Mouse (Mus musculus): Measurements from ENCODE around the gene Trpv4.

Trpv4 gene

GRCm38 (mm10) chr5:114658255-114658654 is at the start of gene Trpv4:
Gene Trpv4 (minus strand): TSS chr5:114658421.
- peak; percentile 61 to 83 for DNase-seq

- peak; percentile 96 for DNase-seq
Measured at GRCm38 (mm10) chr5:114707265-114708068, 49.2 kb upstream of the Trpv4 start, which contains the start of gene Tchp. Gene Tchp (plus strand): TSS chr5:114707760.

- DNase-seq = no peak
Measured at GRCm38 (mm10) chr5:114702403-114703392, 44.5 kb upstream of the Trpv4 start.

GRCm38 (mm10) chr5:114699015-114699414 is 40.8 kb upstream of the Trpv4 start:
- DNase-seq = peak in 1 of 2 experiments; percentile 27

GRCm38 (mm10) chr5:114698044-114698746 is 40.0 kb upstream of the Trpv4 start:
- no peak for DNase-seq

GRCm38 (mm10) chr5:114696939-114697338 is 38.7 kb upstream of the Trpv4 start:
- DNase-seq = no peak

GRCm38 (mm10) chr5:114695775-114696174 is 37.6 kb upstream of the Trpv4 start:
- DNase-seq = no peak

GRCm38 (mm10) chr5:114690633-114691567 is 32.7 kb upstream of the Trpv4 start, which contains the start of gene Gltp:
Gene Gltp (minus strand): TSS chr5:114690984.
- peak; percentile 93 to 97 for DNase-seq

- DNase-seq = peak; percentile 68 to 89
Measured at GRCm38 (mm10) chr5:114689700-114690366, 31.6 kb upstream of the Trpv4 start.

GRCm38 (mm10) chr5:114688703-114689102 is 30.5 kb upstream of the Trpv4 start:
- DNase-seq = no peak

- DNase-seq = no peak
Measured at GRCm38 (mm10) chr5:114687901-114688300, 29.7 kb upstream of the Trpv4 start.

GRCm38 (mm10) chr5:114686726-114687210 is 28.5 kb upstream of the Trpv4 start:
- no peak for DNase-seq

GRCm38 (mm10) chr5:114685986-114686385 is 27.8 kb upstream of the Trpv4 start:
- no peak for DNase-seq

- DNase-seq = no peak
Measured at GRCm38 (mm10) chr5:114681717-114682116, 23.5 kb upstream of the Trpv4 start.

- no peak for DNase-seq
Measured at GRCm38 (mm10) chr5:114680676-114681285, 22.6 kb upstream of the Trpv4 start.

GRCm38 (mm10) chr5:114679841-114680591 is 21.8 kb upstream of the Trpv4 start:
- no peak for DNase-seq

- DNase-seq = no peak
Measured at GRCm38 (mm10) chr5:114674594-114674993, 16.4 kb upstream of the Trpv4 start.

- no peak for DNase-seq
Measured at GRCm38 (mm10) chr5:114673114-114673513, 14.9 kb upstream of the Trpv4 start.

GRCm38 (mm10) chr5:114669014-114669413 is 10.8 kb upstream of the Trpv4 start:
- no peak for DNase-seq
